Mouse (Mus musculus) hindlimb bud, embryonic 11.5 days (tissue): ENCODE measurements around the gene Cactin.

Experiments
- DNase-seq: peaks from one replicate; pipeline ENCODE4 v3.0.0-alpha.2; 2012; ENCODE audit warnings: low read depth, low spot score; ENCODE audit errors: extremely low spot score

Gene Cactin

DNA sequence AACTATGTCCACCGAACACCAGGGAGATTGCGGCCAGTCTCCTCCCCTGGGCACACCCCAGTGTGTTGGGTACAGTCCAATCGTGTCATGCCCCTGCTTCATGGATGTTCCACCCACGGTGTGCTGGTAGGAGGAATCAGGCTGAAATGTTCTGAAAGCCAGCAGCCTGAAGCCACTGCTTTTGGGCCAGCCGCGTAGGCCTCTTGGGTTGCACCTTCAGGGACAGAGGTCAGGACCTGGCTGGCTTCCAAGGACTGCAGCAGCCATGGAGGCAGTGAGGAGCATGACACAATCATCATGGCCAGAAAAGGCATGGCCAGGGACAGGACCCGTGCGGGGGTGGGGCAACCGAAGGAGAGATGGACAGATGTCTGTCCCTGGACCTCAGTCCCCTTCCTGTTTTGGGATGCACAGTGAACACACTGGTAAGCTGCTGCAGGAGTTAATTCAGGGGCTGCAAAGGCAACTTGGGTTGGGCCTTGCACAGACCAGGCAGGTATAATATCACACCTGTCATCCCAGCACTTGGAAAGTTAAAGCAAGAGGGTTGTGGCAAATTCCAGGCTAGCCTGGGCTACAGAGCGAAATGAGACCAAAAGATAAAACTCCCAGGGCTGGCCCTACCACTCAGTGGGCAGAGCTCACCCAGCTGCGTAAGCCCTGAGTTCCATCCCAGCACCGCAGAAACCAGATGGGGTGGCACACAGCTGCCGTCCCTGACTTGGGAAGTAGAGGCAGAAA lies 2.1 kb upstream of the Cactin start:
- DNase-seq = no peak

DNA sequence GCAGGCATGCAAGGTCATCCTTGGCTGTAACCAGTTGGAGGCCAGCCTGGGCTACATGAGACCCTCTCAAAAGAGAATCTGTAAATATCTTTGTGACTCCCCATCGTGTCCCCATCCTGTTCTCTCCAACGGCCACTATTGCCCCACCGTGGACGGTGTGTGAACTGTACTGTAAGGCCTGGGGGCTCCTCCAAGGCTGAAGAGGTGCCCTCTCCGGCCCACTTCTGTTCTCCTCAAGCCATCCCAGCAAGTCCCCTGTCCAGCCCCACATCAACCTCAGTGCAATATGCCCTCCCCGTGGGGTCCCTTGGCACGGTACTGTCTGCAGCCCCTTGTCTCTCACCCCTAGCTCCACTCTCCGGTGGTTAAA lies 1.6 kb upstream of the Cactin start:
- DNase-seq = no peak

DNA sequence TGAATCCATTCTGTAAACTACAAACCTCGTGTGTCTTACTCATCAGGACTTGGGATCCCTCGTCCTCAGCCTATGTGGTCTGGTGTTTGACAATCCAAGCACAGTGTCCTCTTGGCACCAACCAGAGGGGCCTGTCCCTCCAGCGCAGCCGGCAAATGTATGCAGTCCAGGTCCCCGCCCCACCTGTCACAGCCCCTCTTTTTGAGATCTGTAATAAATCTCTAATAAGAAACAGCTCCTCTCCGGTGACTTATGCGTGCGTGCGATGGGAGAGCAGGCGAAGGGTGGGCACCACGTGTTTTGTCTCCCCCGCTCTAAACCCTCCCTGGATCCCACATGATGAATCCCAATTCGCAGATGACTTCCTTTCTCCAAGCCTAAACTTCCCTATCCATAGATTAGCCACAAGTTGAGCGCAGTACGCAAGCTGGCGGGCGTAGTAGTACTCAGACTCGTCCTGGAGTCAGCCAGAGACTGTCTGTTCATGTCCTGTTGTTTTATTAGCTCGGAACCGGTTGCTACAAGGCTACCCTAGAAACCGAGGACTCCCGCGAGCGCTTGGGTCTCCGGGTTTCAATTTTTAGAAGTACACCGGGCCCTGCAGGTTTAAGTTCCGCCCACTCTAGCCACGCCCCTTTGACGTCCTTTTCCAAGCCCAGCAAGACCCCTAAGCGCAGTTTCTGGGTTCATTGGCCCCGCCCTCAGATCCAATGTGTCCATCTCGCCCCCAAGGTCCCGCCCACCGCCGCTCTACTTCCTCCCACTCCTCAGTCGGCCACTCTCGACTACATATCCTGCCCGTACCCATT lies 958 bp upstream of the Cactin start:
- DNase-seq = peak; percentile 98

DNA sequence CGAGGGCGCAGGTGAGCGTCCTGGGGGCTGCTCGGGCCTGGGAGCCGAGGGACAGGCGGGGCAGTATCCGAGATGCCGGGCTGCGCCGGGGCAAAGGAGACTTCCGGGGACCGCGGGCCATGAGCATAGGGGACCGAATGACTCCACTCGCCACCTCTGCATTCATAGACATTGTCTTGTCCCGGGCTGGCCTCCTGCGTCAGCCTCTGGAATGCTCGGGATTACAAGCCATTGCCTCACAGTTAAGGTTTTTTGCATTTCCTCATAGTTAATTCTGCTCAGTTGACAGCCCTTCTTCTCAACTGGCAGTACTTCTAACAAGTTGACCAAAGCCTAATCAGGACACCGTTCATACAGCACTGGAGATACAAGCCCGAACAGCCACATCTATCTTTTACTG lies 533 bp downstream of the Cactin start:
- no peak for DNase-seq

DNA sequence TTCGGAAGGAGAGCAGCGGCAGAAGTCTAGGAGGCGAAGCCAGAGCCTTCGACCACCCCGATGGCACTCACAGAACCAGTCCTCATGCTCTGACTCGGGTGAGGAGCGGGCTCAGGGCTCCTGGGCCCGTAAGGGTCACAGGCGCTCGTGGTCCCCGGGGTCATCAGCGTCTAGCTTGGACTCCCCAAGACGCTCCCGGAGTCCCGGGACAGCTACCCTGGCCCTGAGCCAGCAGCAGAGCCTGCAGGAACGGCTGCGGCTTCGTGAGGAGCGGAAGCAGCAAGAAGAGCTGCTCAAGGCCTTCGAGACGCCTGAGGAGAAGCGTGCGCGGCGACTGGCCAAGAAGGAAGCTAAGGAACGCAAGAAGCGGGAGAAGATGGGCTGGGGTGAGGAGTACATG lies 1.5 kb downstream of the Cactin start:
- DNase-seq = no peak

DNA sequence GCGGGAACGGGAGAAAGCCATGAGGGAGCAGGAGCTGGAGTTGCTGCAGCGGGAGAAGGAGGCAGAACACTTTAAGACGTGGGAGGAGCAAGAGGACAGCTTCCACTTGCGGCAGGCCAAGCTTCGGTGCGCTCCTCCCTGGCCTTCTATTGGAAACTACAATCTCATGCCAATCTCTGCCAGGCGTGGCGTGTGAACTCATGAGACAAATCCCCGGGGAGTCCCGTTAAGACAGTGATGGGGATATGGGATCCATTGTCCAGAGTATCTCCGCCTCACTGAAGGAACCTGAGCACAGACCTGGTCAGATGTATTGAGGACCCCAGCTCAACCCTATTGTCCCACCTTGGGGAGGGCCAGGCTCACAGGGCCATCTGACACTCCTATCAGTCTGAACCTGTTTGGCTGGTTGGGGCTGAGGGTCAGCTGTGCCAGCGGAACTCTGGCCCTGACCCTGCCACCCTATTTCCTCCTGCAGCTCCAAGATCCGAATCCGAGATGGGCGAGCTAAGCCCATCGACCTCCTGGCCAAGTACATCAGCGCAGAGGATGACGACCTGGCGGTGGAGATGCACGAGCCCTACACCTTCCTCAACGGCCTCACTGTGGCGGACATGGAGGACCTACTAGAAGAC lies 2.4 kb downstream of the Cactin start:
- no peak for DNase-seq

DNA sequence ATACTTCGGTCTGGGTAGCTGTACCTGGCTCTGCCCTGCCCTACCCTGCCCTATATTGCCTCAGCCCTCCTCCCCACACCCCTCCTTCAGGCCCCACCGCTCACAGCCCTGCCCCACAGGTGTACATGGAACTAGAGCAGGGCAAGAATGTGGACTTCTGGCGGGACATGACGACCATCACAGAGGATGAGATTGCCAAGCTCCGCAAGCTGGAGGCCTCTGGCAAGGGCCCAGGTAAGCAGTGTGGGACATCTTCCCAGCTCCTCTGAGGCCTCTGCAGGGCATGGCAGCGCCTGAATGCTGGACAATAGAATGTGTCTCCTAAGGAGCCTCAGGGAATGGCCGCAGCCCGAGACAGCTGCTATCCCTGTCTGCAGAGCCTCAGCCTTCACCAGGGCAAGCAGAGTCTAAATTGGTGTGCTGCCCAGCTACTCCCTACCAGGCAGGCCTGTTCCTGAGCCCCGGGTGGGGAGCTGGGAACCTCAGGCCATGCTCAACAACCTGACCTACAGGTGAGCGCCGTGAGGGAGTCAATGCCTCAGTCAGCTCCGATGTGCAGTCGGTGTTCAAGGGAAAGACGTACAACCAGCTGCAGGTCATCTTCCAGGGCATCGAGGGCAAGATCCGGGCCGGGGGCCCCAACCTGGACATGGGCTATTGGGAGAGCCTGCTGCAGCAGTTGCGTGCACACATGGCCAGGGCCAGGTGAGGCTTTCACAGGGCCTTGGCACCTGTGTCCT lies 3.1 kb downstream of the Cactin start:
- no peak for DNase-seq

DNA sequence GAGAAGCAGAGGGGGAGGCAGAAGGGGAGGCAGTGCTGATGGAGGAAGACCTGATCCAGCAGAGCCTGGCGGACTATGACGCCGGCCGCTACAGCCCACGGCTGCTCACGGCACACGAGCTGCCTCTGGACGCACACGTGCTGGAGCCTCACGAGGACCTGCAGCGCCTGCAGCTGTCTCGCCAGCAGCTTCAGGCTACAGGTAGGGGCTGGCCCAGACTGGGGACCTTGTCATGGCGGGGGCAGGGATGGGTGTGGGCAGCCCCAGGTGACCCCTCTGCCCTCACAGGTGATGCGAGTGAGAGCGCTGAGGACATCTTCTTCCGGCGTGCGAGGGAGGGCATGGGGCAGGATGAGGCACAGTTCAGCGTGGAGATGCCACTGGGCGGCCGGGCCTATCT lies 4.3 kb downstream of the Cactin start:
- no peak for DNase-seq

DNA sequence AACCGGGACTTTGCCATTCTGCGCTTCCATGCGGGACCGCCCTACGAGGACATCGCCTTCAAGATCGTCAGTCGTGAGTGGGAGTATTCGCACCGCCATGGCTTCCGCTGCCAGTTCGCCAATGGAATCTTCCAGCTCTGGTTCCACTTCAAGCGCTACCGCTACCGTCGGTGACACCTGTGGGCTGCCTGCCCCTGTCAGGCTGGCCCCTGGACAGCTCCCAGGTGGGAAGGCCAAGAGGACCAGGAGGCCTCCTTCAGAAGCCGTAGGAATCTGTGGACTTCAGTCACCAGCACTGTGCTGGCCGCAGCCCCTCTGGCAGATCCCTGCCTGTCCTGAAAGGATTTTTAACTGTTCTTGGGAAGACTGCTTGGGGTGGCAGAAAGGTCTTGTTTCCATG lies 4.9 kb downstream of the Cactin start:
- no peak for DNase-seq

DNA sequence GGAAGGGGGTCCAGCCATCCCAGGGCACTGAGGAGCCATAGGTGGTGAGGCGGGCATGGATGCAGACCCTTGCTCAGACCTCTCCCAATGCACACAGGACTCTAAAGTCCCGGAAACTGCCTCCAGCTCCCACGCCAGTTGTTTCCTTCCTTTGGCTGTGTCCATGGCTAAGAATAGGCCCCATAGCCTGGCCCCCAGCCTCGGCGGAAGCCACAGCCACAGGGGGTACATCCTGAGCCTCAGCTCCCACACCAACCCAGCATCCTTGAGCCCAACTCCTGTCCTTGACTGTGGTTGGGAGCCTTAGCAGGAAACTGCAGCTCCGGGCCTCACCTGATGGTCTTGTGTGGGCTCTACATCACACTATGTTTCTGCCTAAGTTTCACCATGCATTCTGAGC lies 6.0 kb downstream of the Cactin start:
- DNase-seq = no peak

DNA sequence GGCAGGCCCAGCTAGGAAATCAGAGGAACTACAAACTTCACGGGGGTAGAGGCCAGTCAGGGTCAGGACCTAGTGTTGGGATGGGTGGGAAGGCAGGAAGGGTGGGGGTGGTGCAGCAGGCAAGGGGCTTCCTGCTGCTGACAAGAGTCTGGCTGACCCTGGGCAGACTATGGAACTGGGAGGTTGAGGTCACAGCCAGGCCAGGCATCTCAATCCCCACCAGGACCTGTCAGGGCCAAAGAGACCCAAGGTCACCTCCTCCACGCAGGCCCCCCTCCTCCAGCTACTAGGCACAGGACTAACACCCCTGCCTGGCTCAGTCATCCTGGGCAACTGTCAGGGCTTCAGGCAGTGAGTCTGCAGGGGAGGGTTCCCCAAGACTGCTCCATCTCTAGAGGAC lies 7.1 kb downstream of the Cactin start:
- no peak for DNase-seq

DNA sequence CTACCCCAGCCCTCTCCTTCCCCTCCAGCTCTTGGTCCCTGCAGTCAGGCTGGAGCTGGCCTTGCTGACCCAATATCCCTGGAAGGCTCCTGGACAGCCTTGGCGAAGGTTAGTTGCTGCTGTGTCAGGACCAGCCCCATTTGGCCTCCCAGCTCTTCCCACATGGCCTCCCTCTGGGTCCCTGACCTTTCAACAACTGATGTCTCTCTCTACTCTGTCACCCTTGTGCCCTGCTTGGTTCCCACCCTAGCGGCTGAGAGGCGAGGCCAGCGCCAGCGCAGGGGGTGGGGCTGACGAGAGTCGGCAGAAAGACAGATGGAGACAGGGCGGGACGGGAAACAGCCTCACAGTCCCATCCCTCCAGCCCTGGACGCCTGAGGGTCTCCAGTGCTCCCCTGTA lies 7.5 kb downstream of the Cactin start, which contains the start of gene Tbxa2r:
Tbxa2r (plus strand) TSS at position 346 of the 400 bp plus-strand sequence.
- DNase-seq = no peak

DNA sequence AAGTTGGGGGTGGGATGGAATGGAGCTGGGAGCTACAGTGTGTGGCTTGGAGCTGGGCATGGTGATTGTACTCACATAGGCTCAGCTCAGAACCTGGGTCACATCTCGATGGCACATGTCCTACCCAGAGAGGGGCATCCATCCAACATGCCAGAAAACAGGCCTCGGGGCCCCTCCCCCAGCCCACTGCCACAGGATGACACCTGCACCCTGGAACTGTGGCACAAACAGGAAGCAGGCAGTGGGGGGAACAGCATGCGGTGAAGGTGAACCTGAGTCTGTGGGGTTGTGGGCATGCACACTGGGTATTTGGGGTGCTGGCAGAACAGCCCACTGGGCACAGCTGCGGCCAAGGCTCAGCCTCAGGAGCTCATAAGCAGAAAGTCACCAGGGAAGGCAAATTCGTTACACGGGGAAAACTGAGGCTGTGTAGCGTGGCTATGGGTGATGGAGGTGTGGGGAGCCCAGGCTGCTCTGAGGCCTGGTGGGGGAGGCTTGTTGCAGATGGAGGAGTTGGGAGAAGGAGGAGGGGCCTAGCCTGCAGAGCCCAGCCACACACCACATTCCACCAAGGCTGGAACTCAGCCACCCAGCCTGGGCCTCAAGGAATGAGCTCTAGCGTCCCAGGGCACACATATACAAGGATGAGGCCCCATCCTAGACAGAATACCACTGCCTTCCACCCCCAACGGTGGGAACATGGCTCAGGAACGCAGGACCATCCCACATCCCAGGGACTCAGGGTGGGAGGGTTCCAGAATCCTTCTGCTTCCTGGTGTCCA lies 8.5 kb downstream of the Cactin start:
- DNase-seq = no peak

DNA sequence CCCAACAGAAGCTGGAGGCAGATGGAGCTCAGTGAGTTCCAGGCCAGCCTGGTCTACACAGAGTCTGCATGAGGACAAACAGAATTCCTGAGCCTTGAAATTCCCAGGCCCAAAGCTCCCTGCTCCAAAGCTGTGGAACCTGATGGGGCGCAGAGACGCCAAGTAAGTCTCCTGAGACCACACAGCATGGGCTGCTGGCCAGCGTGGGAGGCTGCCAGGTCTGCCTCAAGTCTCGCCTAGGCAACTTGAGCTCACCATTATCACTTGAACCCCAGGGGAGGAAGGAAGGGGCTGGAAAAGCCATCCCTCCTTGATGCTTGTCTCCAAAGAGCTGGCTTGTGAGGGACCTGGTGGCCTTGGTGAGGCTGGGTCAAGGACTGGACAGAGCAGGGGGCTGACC lies 9.1 kb downstream of the Cactin start:
- no peak for DNase-seq

DNA sequence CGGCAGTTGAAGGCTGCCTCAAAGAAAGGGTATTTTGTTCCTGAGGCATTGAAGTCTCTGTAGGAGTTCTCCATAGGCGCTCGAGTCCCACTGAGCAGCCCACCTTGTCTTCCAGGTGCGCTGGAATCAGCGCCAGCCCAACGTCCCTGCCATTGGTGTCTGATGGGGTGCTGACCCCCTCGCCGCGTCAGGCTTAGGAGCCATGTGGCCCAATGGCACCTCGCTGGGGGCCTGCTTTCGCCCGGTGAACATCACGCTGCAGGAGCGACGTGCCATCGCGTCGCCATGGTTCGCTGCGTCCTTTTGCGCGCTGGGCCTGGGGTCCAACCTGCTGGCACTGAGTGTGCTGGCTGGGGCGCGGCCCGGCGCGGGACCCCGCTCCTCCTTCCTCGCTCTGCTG lies 11.4 kb downstream of the Cactin start:
- no peak for DNase-seq

DNA sequence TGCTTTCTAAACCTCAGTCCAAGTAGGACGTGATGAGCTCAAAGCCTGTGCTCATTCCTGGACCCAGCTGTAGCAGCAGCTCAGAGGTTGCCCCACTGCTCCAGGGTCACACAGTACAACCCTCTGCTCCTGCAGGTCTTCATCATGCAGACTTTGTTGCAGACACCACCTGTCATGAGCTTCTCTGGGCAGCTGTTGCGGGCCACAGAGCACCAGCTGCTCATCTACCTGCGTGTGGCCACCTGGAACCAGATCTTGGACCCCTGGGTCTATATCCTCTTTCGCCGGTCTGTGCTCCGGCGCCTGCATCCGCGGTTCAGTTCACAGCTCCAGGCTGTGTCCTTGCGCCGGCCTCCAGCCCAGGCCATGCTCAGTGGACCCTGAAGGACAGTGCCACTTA lies 13.4 kb downstream of the Cactin start:
- DNase-seq = no peak

DNA sequence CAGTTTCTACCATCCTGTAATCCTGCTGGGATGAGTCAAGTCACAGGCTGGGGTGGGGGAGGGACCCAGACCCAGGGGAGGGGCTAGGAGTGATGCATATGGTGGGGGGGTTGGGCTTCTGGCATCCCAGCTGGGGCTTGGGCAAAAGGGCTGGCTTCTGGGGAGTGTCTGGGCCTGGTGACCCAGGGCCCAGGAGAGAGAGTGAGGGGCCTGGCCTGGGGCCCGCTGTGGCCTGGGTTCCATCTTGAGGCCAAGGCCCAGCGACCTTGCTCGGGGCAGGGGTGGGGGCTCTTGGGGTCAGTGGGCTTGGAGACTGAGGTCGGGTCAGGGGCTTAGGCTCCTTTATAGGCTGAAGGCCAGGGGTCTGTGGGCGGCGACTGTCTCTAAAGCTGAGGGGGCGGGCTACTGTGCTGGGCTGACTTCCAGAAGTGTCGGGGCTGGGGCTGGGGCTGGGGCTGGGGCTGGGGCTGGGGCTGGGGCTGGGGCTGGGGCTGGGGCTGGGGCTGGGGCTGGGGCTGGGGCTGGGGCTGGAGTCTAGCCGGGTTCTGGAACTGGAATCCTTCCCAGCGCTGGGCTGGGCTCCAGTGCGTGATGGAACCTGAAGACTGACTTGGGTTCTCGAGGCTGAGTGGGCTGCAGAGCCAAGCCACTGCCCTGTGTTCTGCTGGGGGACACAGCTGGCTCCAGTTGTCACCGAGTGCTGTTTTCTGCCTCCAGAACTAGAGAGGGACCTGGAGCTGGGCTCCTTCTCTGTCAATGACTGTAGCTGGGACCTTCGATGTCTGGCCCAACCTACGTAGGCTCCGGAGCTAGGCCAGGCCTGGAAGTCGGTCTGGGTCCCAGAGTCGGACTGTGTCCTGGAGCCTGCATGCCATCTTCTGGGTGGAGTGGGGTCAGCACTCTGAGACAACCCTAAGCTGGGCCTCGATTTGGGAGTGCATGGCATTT lies 14.8 kb downstream of the Cactin start:
- no peak for DNase-seq

DNA sequence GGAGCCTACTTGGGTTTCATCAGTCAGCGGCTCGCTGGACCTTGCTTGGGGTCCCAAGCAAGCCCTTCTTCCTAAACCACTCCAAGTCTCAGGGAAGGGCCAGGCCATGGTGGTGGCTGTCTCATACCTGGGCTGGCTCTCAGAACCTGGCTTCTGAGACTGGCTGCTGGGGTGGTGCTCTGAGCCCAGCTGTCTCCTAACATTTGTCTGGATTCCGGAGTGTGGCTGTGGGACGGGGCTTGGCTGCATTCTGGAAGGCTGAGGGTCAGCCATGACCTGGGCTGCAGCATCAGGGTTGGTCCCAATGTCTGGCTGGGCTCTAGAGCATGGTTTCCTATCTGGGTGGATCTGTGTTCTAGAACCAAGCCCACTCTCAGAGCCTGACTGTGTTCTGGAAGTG lies 15.7 kb downstream of the Cactin start:
- DNase-seq = no peak

DNA sequence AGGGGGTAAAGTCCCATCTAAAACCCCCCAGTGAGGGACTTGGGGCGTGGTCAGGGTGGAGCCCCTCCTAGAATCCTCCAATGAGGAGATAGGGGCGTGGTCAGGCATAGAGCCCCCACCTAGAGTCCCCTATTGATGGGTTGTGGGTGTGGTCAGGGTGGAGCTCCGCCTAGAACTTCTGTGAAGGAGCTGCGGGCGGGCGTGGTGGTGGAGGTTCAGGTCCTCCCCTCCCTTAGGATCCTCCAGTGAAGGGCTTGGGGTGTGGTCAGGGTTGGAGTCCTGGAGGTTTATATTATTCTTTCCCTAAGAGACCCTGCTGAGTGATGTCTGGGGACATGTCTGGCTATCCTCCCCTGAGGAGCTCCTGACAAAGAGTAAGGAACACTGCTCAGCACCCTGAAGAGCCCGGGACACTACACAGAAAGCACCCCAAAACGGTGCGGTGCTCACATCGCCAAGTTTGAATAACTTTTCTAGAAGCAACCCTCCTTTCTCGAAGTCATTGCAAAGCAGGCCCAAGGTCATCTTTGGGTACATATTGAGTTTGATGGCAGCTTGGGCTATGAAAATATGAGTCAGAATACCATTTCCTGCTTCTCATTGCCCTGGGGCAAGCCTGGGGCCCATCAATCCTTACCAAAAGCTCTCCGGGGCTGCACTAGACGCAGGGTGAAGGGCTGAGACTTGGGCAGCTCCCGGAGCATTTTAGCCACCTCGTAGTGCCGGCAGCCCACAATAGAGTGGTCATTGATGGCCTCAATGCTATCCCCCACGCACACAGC lies 19.8 kb downstream of the Cactin start:
- no peak for DNase-seq
